Mouse (Mus musculus) heart, postnatal 25 days (tissue): ENCODE measurements around the gene Pctp. TPM values are rescaled to one million over a fixed set of nuclear protein-coding genes. Genes with fewer than 3 reads are reported as not detected.

ENCODE experiments used
- DNase-seq: peaks from one replicate; pipeline ENCODE4 v3.0.0; 2022; ENCODE audit warnings: low spot score
- intact Hi-C: fragments of 180-260 bp; cut with DNase I; formaldehyde crosslinking; loops from one replicate; pipeline ENCODE4 v1.15.1; 2025
- total RNA-seq, 2 experiments: library from RNA; stranded (reverse); gene quantifications; 2 replicates each; pipeline ENCODE4 v1.2.3; 2021

The Pctp gene
- 1 to 10 TPM; 4.0 TPM for total RNA-seq

- DNase-seq = peak; percentile 71
Observed at GRCm38 (mm10) chr11:90002231-90002986, at the start of gene Pctp. Pctp (minus strand) TSS chr11:90002894.

GRCm38 (mm10) chr11:90050016-90050415, 47.3 kb upstream of the Pctp start:
- no peak for DNase-seq
- intact Hi-C loops = no loop called here

More at GRCm38 (mm10) chr11:90002231-90002986, at the start of gene Pctp:
- intact Hi-C loops = no loop called here

GRCm38 (mm10) chr11:90047271-90047670, 44.6 kb upstream of the Pctp start:
- no peak for DNase-seq

GRCm38 (mm10) chr11:90046211-90046610, 43.5 kb upstream of the Pctp start:
- intact Hi-C loops = no loop called here
- DNase-seq = no peak

More at GRCm38 (mm10) chr11:90047271-90047670, 44.6 kb upstream of the Pctp start:
- intact Hi-C loops = no loop called here

GRCm38 (mm10) chr11:90044459-90044858, 41.8 kb upstream of the Pctp start:
- intact Hi-C loops = no loop called here
- no peak for DNase-seq

- intact Hi-C loops = loop anchor here (2.0 to 5.0 kb wide), 3 partner anchors 51 to 131 kb away; no protein-coding TSS in a partner anchor
- DNase-seq = no peak
Observed at GRCm38 (mm10) chr11:90038022-90038421, 35.3 kb upstream of the Pctp start.

GRCm38 (mm10) chr11:90036416-90036815, 33.7 kb upstream of the Pctp start:
- intact Hi-C loops = loop anchor here (5.0 kb wide), 2 partner anchors 49 to 61 kb away; no protein-coding TSS in a partner anchor
- no peak for DNase-seq

GRCm38 (mm10) chr11:90035532-90035931, 32.8 kb upstream of the Pctp start:
- intact Hi-C loops = loop anchor here (5.0 kb wide), 2 partner anchors 48 to 62 kb away; no protein-coding TSS in a partner anchor
- no peak for DNase-seq

- peak; percentile 18 for DNase-seq
- intact Hi-C loops = loop anchor here (5.0 kb wide), 3 partner anchors 47 to 213 kb away; partner anchors contain the start of gene Mmd
Observed at GRCm38 (mm10) chr11:90034646-90035045, 32.0 kb upstream of the Pctp start.

GRCm38 (mm10) chr11:90033442-90033841, 30.7 kb upstream of the Pctp start:
- no peak for DNase-seq
- intact Hi-C loops = loop anchor here (5.0 kb wide), 1 partner anchor 214 kb away; the partner anchor contains the start of gene Mmd

- no peak for DNase-seq
- intact Hi-C loops = loop anchor here (5.0 kb wide), 1 partner anchor 214 kb away; the partner anchor contains the start of gene Mmd
Observed at GRCm38 (mm10) chr11:90032807-90033206, 30.1 kb upstream of the Pctp start.

GRCm38 (mm10) chr11:90031076-90031475, 28.4 kb upstream of the Pctp start:
- DNase-seq = no peak
- intact Hi-C loops = loop anchor here (5.0 kb wide), 1 partner anchor 216 kb away; the partner anchor contains the start of gene Mmd

- intact Hi-C loops = loop anchor here (5.0 kb wide), 1 partner anchor 217 kb away; the partner anchor contains the start of gene Mmd
Observed at GRCm38 (mm10) chr11:90030557-90030956, 27.9 kb upstream of the Pctp start.

GRCm38 (mm10) chr11:90029841-90030398, 27.2 kb upstream of the Pctp start, which contains the start of gene Tmem100:
Tmem100 (plus strand) TSS chr11:90030348.
- DNase-seq = no peak

More at GRCm38 (mm10) chr11:90030557-90030956, 27.9 kb upstream of the Pctp start:
- peak; percentile 21 for DNase-seq

GRCm38 (mm10) chr11:90029354-90029753, 26.7 kb upstream of the Pctp start:
- DNase-seq = peak; percentile 40
- intact Hi-C loops = no loop called here

More at GRCm38 (mm10) chr11:90029841-90030398, 27.2 kb upstream of the Pctp start, which contains the start of gene Tmem100:
- intact Hi-C loops = loop anchor here (5.0 kb wide), 1 partner anchor 217 kb away; the partner anchor contains the start of gene Mmd

- no peak for DNase-seq
- intact Hi-C loops = no loop called here
Observed at GRCm38 (mm10) chr11:90028746-90029145, 26.1 kb upstream of the Pctp start.

- intact Hi-C loops = no loop called here
- DNase-seq = no peak
Observed at GRCm38 (mm10) chr11:90027216-90027615, 24.5 kb upstream of the Pctp start.

- DNase-seq = no peak
- intact Hi-C loops = no loop called here
Observed at GRCm38 (mm10) chr11:90026802-90027174, 24.1 kb upstream of the Pctp start.

GRCm38 (mm10) chr11:90025891-90026801, 23.5 kb upstream of the Pctp start:
- DNase-seq = peak; percentile 52
- intact Hi-C loops = no loop called here
